Mouse (Mus musculus) midbrain, postnatal 0 days (tissue): ENCODE results near the gene Atg2a. TPM values are rescaled to one million over a fixed set of nuclear protein-coding genes. Genes with fewer than 3 reads are reported as not detected.
A peak's percentile ranks its signal among the peaks of the same experiment; 100 is the strongest.
"Not testable (repeated sequence)": the region's sequence is repeated elsewhere in the genome, so short reads cannot be mapped to it uniquely, and the experiment has no call there.

Experiments used
- ATAC-seq: fragments of 200-750 bp; cut with Nextera tagmentation; 2 replicates; pipeline ENCODE4 v1.8.0; 2017; ENCODE audit warnings: moderate number of reproducible peaks, mild to moderate bottlenecking, moderate TSS enrichment, moderate library complexity; ENCODE audit not compliant: low FRiP score
- DNase-seq: peaks from one replicate; pipeline ENCODE4 v3.0.0-alpha.2; 2015; ENCODE audit warnings: low spot score
- H3K27ac ChIP-seq: fragments of 300-500 bp; sonication (generic); 2 replicates; pipeline ENCODE4 v1.5.1; 2014; ENCODE audit warnings: low read depth, mild to moderate bottlenecking, low read length, mixed read lengths
- H3K27me3 ChIP-seq: fragments of 300-500 bp; sonication (generic); 2 replicates; pipeline ENCODE4 v1.6.1; 2014; ENCODE audit warnings: low read length, control low read depth, mixed read lengths; ENCODE audit not compliant: insufficient read depth
- H3K36me3 ChIP-seq: fragments of 300-500 bp; sonication (generic); 2 replicates; pipeline ENCODE4 v1.6.1; 2014; ENCODE audit warnings: low read length, control low read depth, mixed read lengths; ENCODE audit not compliant: insufficient read depth
- H3K4me1 ChIP-seq: fragments of 300-500 bp; sonication (generic); 2 replicates; pipeline ENCODE4 v1.6.1; 2014; ENCODE audit warnings: mild to moderate bottlenecking, control low read depth, antibody characterized with exemption, low read length, mixed read lengths; ENCODE audit not compliant: insufficient read depth
- H3K4me2 ChIP-seq: fragments of 300-500 bp; sonication (generic); 2 replicates; pipeline ENCODE4 v1.6.1; 2014; ENCODE audit warnings: low read depth, mild to moderate bottlenecking, low read length, mixed read lengths; ENCODE audit not compliant: poor library complexity, severe bottlenecking
- H3K4me3 ChIP-seq: fragments of 300-500 bp; sonication (generic); 2 replicates; pipeline ENCODE4 v1.5.1; 2014; ENCODE audit warnings: low read depth, mild to moderate bottlenecking, low read length, moderate library complexity
- H3K9ac ChIP-seq: fragments of 300-500 bp; sonication (generic); replicated peaks from 2 replicates; pipeline ENCODE4 v1.6.1; 2014; ENCODE audit warnings: mild to moderate bottlenecking, low read length, moderate library complexity, mixed read lengths; ENCODE audit not compliant: poor library complexity, severe bottlenecking
- H3K9me3 ChIP-seq: fragments of 300-500 bp; sonication (generic); 2 replicates; pipeline ENCODE4 v1.6.1; 2016; ENCODE audit warnings: low read length, control low read depth
- CTCF ChIP-seq: IDR thresholded peaks from 2 replicates; pipeline ENCODE4 v1.5.1; 2016; ENCODE audit warnings: antibody characterized with exemption, mild to moderate bottlenecking
- WGBS: fragments of 180-500 bp; shearing (Covaris S2); extraction: QIAGEN DNeasy Blood & Tissue Kit; methylation state at CpG from one replicate; pipeline ENCODE4 v1.1.7; 2014; 5-methylcytosine and 5-hydroxymethylcytosine counted together
- polyA plus RNA-seq: library from polyadenylated mRNA; unstranded; fragments of >200 nt; fragmentation: Nextera tagmentation; extraction: Ambion mirVana; gene quantifications from 2 replicates; pipeline ENCODE4 v1.2.1, GENCODE M21; 2015
- total RNA-seq: library from RNA; depleted of rRNA; stranded (reverse); fragments of >200 nt; gene quantifications from 2 replicates; pipeline ENCODE4 v1.2.3, GENCODE M21; 2014

The Atg2a gene
- total and polyA plus RNA-seq, 2 experiments from 2014 or later, result 9.7 to 38.2 TPM

DNA sequence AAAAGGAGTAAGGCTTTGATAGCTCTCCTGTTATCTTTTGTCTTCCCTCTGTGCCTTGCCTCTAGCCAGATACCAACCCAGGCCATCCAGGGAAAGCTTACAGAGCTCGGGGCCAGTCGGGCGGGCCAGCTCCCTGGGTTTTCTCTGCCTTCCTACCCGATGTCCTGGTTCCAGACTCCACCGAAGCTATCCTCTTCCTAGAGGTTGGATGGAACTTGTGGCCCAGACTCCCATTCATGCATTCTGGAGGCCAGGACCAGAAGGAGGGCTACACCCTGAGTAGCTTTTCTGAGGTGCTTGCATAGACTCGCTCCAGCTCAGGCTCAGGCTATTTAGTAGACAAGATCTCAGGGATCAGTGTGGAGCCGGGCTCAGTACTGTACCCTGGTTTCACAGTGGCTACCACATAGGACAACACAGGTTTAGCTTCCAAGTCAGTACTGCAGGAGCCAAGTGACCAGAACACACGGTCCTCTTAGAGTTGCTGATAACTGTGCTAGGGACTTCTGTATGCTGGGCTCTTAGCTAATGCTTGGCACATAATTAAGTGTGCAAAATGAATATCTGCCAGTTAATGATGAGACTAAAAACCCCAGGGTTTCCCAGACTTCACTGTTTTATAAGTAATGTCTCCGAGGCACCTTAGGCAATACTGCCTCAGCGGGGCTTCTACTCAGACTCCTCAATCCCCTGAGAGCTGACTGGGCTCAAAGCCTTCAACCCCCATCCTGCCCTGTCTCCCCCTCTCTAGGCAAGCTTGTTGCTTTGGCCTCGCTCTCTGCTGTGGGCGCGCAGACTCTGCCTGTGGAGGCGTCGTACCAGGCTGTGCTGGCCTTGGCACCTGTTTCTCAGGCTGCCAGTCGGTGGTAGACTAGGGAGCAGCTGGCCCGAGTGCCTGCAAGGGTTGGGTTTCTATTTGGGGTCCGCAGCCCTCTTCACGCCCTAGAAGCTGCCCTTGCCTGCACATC is 45.2 kb downstream of the Atg2a start:
- Histone ChIP-seq H3K4me2 (no peak overlapping the region), H3K9me3 (no peaks in the 10 kb centered on the region), H3K4me1 (no peaks in the 10 kb centered on the region), H3K9ac (no peak overlapping the region), H3K4me3 (no peak overlapping the region), H3K36me3 (peaks cover 29% of the 10 kb centered on the region), H3K27ac (no peak overlapping the region), H3K27me3 (no peaks in the 10 kb centered on the region)
- ATAC-seq (no peak), DNase-seq (no peak)
- TF ChIP-seq CTCF, result no peak
- 88% methylated on average over 19 of the region's 19 CpGs for WGBS

DNA sequence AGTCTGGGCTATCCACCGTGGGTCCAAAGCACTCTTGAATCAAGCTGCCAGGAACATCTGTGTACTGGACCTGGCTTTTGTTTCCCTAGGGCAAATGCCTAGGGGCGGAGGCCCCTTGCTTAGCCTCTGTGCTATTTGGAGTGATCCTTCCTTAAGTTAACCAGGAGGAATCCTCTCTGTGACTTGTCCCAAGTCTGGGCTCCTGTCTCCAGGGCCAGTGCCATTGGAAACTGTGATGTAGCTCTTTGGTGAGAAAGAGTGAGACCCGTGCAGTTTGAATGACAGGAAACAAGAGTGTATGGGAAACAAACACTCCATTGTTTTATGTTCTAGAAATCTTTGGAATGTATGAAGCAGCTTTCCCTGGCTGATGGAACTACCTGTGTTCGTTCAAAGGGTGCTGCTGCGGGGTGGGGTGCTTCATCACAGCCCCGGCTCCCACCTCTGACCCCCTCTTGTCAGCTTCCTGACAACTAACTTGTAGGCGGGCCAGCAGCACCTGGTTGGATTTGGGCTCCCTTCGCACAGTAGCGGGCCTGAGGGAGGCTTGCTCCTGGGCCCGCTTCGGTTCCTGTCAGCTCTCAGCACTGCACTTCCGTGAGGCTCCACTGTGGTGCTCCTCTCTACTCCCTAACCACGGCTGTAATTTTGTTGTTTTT is 46.9 kb downstream of the Atg2a start:
- Histone ChIP-seq H3K4me2 (no peak overlapping the region), H3K36me3 (peaks cover 27% of the 10 kb centered on the region), H3K4me1 (no peaks in the 10 kb centered on the region), H3K9ac (no peak overlapping the region), H3K4me3 (no peak overlapping the region), H3K27ac (no peak overlapping the region), H3K9me3 (no peaks in the 10 kb centered on the region), H3K27me3 (no peaks in the 10 kb centered on the region)
- ATAC-seq, result no peak
- WGBS, result 84% methylated on average over 13 of the region's 13 CpGs
- no peak for DNase-seq
- TF ChIP-seq CTCF, result no peak

DNA sequence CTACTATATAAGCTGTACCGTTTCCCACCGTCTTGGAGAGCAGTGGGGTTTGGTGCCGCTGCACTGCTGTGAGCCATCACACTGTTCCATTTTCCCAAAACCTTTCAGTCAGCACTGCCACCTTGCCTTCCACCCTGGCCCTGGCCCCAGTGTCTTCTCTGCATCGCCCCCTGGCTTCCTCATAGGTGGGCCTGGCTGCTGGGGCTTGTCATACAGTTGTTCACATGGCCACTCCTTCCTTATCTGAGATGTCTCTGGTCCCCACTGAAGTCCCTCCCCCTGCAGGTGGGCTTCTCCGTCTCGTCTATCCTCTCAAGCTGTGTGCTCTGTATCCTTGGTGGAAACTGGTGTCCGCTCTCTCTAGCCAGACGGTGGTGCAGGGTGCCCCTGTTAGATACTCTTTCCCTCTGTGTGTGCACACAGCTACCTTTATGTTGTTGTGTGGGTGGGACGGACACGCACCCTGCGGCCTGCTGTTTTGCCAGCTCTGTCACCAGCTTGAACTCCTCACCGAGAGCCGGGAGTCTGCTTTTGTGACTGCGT is 48.3 kb downstream of the Atg2a start:
- WGBS, result 90% methylated on average over 14 of the region's 14 CpGs
- Histone ChIP-seq H3K27ac (no peak overlapping the region), H3K4me3 (no peak overlapping the region), H3K4me2 (no peak overlapping the region), H3K9ac (no peak overlapping the region), H3K36me3 (peaks cover 31% of the 10 kb centered on the region), H3K27me3 (no peaks in the 10 kb centered on the region), H3K4me1 (no peaks in the 10 kb centered on the region), H3K9me3 (no peaks in the 10 kb centered on the region)
- DNase-seq (no peak), ATAC-seq (no peak)
- TF ChIP-seq CTCF, result 0 out of 2 replicates have a peak, but pooled peaks have one; percentile 12

DNA sequence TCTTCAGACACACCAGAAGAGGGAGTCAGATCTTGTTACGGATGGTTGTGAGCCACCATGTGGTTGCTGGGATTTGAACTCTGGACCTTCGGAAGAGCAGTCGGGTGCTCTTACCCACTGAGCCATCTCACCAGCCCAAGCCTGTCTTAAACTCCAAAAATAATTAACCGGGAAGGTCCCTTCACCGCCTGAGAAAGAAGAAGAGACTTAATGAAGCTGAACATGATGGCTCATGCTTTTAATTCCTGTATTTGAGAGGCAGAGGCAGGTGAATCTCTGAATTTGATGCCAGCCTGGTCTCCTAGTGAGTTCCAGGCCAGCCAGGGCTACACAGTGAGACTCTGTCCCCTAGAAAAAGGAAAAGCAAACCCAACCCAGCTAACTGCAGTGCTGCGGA is 49.2 kb downstream of the Atg2a start:
- not testable (repeated sequence) for H3K9me3 ChIP-seq, DNase-seq, ATAC-seq, H3K27ac ChIP-seq, H3K9ac ChIP-seq, H3K4me1 ChIP-seq, H3K27me3 ChIP-seq, H3K4me3 ChIP-seq, H3K4me2 ChIP-seq
- WGBS, result 92% methylated on average over 5 of the region's 6 CpGs
- peaks cover 36% of the 10 kb centered on the region for H3K36me3 ChIP-seq

DNA sequence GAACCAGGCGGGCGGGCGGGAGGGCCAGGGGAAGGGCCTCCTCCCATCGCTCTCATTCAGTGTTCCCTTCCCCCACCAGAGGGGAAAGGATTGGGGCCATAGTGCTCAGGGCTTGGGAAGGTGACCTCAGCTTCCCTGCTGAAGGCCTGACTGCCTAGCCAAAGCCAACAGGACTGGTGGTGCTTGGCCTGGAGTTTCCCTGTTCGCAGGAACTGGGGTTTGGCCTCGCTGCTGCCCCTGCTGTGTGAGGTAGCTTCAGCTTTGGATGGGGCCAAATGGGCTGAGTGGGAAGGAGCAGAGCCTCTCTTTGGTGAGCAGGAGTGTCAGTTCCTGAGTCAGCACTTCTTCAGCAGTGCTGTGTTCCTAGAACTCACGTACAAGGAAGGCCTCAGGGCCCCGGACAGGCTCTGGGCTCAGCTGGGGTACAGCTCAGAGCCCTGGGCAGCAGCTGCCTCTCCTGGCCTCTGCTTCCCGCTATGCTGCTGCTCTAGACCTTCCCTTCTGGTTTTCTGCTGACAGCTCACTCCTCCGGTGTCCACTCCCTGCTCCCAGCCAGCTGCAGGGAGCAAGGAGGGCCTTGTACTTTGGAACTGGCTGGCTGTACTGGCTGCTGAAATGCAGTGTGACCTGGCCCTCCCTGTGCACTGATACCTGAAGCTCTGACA is 49.8 kb downstream of the Atg2a start:
- H3K4me2 ChIP-seq, result no peak overlapping the region
- H3K36me3 ChIP-seq, result peaks cover 38% of the 10 kb centered on the region
- H3K4me3 ChIP-seq, result no peak overlapping the region
- no peak overlapping the region for H3K27ac ChIP-seq
- H3K27me3 ChIP-seq, result no peaks in the 10 kb centered on the region
- no peak overlapping the region for H3K9ac ChIP-seq
- no peak for TF ChIP-seq CTCF
- no peaks in the 10 kb centered on the region for H3K9me3 ChIP-seq
- H3K4me1 ChIP-seq, result no peaks in the 10 kb centered on the region
- 75% methylated on average over 10 of the region's 10 CpGs for WGBS
- peak; percentile 12 for DNase-seq
- no peak for ATAC-seq
